Mouse (Mus musculus): ENCODE data around the gene Krtap24-1.

Krtap24-1 gene

GRCm38 (mm10) chr16:88611922-88612321, at the start of gene Krtap24-1:
Gene Krtap24-1, minus strand, starts transcription at chr16:88612279.
- no peak for DNase-seq (ENCODE audit: low spot score in 2 of 2)

- no peak for DNase-seq (ENCODE audit: low spot score in 2 of 2)
These were observed 45.3 kb upstream of the Krtap24-1 start for GRCm38 (mm10) chr16:88657426-88657825.

- no peak for DNase-seq (ENCODE audit: low spot score in 2 of 2)
These were observed 39.9 kb upstream of the Krtap24-1 start for GRCm38 (mm10) chr16:88651952-88652351.

GRCm38 (mm10) chr16:88651082-88651481, 39.0 kb upstream of the Krtap24-1 start:
- DNase-seq (ENCODE audit: low spot score in 2 of 2), result no peak

DNA sequence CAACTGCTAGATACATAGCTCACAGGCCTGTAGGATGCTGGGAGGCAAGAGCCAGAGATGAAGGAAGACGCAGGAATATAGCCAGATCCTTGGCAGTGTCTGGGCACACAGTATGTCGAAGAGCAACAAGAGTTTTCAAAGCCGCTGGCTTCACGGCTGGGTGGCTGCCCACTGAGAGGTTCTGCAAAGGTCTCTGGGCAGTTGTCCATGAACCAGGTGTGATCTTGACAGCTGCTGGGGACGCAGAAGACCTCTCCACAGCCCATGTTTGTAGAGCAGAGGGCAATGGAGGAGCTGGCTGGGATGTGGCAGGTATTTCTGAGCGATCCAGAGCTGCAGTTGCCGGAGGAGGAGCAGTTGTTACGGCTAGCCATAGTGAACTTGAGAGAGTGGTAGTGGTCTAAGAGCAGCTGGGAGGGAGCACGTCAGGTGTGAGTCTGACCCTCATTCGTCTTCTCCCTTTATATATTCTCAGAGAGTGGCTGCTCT, 35.3 kb upstream of the Krtap24-1 start, which contains the start of gene Krtap26-1:
Gene Krtap26-1 (minus strand): TSS at position 439 of the 489 bp plus-strand sequence.
- no peak for DNase-seq (ENCODE audit: low spot score in 2 of 2)

DNA sequence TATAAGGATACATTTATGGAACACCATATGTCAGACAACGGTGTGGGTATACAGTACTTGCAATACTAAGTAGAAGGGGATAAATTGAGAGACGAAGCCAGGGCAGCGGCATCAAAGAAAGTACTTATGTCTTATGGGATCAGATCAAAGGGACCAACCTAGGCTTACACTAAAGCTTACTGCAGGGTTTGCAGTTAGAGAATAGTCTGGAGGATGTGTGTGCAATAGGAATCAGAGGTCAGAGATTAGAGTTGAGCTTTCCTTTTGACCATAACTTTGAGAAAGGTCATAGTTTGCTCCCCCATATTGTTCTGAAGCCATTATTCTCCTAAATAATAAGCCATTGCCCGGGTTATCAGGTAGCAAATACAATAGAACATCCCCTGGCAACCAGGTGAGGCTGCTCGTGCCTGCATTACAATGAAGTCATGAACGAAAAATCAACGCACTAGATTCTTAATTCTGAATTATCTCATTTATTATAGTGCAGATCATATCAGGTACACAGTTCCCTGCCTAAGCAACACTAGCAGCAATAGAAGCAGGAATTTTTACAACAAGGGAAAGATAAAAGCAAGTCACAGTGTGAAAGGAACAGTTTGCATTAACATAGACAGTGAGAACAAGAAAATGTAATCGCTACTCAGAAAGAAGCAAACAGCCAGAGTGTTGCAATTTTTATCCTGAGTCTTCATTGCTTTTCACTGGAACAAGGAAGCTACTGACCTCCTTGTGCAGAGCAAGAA, 34.5 kb upstream of the Krtap24-1 start:
- DNase-seq (ENCODE audit: low spot score in 2 of 2), result no peak

- no peak for DNase-seq (ENCODE audit: low spot score in 2 of 2)
These were observed 28.0 kb upstream of the Krtap24-1 start for GRCm38 (mm10) chr16:88640053-88640452.

GRCm38 (mm10) chr16:88635142-88635541, 23.1 kb upstream of the Krtap24-1 start:
- no peak for DNase-seq (ENCODE audit: low spot score in 2 of 2)

GRCm38 (mm10) chr16:88631474-88631873, 19.4 kb upstream of the Krtap24-1 start:
- no peak for DNase-seq (ENCODE audit: low spot score in 2 of 2)

- no peak for DNase-seq (ENCODE audit: low spot score in 2 of 2)
These were observed 15.5 kb upstream of the Krtap24-1 start, which contains the start of gene 2310079G19Rik for GRCm38 (mm10) chr16:88627566-88627965. Gene 2310079G19Rik, minus strand, starts transcription at chr16:88627666.

DNA sequence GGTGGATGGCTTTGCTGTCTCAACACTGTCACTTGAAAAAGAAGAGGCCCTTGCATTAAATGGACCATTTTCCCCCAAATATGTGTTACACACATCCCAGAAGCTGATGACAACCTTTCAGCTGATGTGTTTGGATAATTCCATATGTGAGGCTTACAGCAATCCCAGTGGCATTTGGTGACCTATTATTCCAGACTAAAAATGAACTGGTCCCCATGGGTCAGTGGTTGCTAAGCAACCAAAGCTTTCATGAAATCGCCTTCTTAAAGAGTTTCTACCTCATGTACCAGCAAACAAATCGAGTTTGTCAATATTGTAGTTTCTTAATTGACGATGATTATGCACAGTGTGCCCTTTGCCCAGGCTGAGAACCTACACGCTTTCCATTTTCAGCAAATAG, 633 bp upstream of the Krtap24-1 start:
- no peak for DNase-seq (ENCODE audit: low spot score in 2 of 2)

- DNase-seq (ENCODE audit: low spot score in 2 of 2), result no peak
These were observed 7.5 kb downstream of the Krtap24-1 start for GRCm38 (mm10) chr16:88604570-88604969.

DNA sequence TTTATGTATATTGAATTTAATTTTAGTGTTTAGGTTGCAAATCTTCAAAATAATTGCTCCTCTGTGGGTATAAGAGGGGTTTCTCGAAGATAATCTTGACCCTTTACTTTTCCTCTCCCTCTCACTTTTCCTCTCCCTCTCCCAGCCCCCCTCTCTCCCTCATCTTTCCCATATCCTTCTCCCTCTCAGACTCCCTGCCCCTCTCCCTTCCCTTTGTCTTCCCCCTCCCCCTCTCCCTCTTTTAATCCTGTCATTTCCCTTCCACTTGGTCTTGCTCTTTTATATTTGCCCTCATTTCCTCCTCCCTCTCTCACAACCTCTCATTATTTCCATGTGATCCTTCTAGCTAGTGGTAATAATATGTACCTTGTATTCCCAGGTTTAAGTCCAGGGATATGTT, 9.6 kb downstream of the Krtap24-1 start:
- no peak for DNase-seq (ENCODE audit: low spot score in 2 of 2)

- DNase-seq (ENCODE audit: low spot score in 2 of 2), result no peak
These were observed 11.8 kb downstream of the Krtap24-1 start for GRCm38 (mm10) chr16:88600303-88600702.

DNA sequence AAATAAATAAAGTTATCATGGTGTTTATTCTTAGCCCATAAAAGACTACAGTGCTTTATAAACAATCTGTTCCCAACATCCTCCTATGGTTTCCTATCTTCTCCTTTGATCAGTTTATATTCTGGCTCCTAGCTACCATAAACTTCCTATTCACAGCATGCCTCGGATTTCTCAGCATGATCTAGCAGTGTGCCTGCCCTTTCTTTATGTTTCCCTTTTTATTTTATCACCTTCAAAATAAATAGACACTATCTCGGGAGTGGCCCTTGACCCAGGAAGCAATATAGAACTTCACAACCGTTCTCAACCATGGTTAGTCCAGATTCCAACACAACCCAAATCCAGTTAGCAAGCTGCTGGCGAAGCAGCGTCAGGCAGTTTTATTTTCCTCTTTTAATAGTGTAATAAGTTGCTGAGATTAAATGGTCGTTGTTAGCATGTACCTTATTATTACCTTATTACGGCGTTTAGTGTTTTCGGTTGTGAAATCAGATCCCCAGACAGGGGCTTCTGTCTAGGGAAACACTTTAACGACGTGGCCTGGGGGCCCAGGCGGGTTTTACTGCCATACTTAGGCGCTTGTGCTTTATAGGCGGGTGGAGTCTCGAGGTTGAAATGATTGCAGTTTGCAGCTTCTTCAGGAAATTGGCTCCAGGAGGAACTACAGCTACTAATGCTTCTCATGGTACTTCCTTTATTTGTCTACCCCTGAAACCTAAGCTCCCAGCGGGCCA, 12.4 kb downstream of the Krtap24-1 start:
- DNase-seq (ENCODE audit: low spot score in 2 of 2), result no peak

- DNase-seq (ENCODE audit: low spot score in 2 of 2), result no peak
These were observed 19.3 kb downstream of the Krtap24-1 start for GRCm38 (mm10) chr16:88592758-88593157.

GRCm38 (mm10) chr16:88583338-88583737, 28.7 kb downstream of the Krtap24-1 start:
- no peak for DNase-seq (ENCODE audit: low spot score in 2 of 2)

DNA sequence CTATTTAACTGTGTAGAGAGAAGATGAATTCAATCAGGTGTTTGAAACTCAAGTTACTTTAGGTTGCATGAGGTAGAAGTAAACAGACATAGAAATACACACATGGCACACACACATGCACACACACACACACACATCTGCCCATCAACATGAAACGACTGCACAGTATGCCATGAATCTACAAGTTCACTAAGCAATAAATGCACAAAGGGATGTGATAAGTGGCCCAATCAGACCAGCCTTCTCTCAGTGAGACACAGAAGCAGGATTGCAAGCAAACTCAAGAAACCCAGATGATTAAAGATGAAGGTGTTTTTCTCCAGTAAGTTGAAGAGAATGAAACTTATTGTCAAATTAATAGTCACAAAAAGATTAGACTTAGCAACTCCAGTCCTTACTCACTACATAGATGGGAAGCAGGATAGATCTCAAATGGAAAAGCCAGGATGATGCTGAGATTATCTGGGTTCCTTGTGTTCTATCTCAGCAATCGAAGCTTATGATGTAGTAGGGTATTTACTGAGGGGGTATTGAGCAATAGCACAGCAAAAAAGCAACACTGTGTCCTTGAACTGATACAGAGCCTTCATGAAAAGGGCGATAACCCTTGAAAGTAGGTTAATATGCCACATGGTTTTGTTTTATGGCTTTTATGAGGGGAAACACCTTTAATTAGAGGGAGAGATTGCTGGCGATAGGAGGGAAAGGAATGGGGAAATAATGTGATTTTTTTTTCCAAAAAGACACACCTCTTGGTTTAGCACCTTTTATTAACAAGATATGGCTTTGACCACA, 36.0 kb downstream of the Krtap24-1 start:
- no peak for DNase-seq (ENCODE audit: low spot score in 2 of 2)

- DNase-seq (ENCODE audit: low spot score in 2 of 2), result no peak
These were observed 39.1 kb downstream of the Krtap24-1 start for GRCm38 (mm10) chr16:88572904-88573404.

DNA sequence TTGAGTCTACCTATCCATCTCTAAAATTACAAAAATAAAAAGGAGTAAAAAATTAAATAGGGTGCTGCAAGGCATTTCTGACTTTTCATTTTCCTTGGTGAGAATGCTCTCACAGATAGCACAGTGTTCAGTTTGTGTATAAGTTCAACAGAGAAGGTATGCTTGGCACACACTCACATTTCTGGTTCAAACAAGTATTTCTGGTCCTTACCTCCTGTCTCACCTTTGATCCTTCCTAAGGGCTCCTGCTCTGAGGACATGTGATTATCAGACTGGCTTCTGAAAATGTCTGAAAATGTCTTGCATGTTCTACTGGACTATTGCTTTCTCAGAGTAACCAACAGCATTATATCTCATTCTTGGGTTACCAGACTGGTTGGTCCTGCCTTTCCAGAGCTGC, 41.9 kb downstream of the Krtap24-1 start:
- no peak for DNase-seq (ENCODE audit: low spot score in 2 of 2)

- DNase-seq (ENCODE audit: low spot score in 2 of 2), result no peak
These were observed 42.3 kb downstream of the Krtap24-1 start for GRCm38 (mm10) chr16:88569732-88570131.

DNA sequence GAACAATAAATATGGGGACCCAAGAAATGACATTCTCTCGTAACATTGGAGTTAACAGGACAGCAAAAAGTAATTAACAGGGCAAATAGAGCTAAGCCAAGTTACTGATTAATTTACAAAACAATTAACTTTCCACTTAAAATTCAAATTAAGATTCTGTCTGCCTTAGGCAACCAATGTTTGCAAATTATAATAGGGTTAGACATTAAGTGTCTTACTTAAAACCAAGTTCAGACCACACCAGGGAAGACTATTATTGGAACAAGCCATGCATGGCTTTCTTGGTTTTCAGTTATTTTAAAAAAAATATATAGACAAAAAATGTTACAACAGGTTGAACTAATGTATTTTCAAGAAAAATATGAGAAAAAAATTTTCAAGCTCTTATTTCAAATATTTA, 43.0 kb downstream of the Krtap24-1 start:
- DNase-seq (ENCODE audit: low spot score in 2 of 2), result no peak

Data from spleen, postnatal 10 days (tissue).